Mouse (Mus musculus): ENCODE measurements around the gene Wdpcp. TPM values are rescaled to one million over a fixed set of nuclear protein-coding genes. Genes with fewer than 3 reads are reported as not detected.
"Not testable (repeated sequence)": the region's sequence is repeated elsewhere in the genome, so short reads cannot be mapped to it uniquely, and the experiment has no call there.

The Wdpcp gene
- total RNA-seq (2015): 5.3 and 7.3 TPM in 2 replicates
- total RNA-seq (2017): 14.4 and 27.1 TPM in 2 replicates

DNA sequence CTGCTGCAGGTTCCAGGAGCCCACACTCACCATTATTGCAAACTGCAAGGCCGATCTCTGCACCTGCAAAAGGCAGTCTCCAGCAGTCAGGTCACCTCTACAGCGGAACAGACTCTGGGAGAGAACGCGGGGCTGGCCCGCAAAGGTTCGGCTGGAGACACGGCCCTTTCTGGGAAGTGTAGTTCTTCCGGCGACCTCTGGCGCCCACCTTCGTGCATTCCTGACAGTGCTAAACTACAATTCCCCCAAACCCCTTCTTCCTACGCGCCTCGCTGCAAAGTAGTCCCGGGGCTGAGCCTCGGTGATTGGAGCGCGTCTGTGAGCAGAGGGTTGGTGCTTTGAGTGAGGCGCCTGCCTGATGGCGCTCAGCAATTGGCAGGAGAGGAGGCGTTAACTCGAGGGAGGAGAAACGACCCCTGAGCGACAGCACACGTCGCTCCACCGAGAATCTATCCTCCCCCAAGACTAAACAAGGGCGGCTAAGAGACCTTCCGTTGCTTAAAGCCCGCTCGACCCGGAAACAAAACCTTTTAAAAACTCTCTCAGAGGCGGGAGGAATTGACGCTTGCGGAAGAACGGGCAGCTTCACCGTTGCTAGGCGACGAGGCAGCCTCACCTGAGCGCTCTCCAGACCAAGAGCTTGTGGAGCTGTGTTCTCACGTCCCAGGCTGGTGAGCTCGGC lies at the start of gene Wdpcp, which contains the start of gene Mdh1:
Wdpcp (plus strand) TSS at position 536 of the 682 bp plus-strand sequence.
Mdh1 (minus strand) TSS at position 668 of the 682 bp plus-strand sequence.
- peak; percentile 86 for ATAC-seq (replicated peaks; ENCODE audit: poor library complexity)

DNA sequence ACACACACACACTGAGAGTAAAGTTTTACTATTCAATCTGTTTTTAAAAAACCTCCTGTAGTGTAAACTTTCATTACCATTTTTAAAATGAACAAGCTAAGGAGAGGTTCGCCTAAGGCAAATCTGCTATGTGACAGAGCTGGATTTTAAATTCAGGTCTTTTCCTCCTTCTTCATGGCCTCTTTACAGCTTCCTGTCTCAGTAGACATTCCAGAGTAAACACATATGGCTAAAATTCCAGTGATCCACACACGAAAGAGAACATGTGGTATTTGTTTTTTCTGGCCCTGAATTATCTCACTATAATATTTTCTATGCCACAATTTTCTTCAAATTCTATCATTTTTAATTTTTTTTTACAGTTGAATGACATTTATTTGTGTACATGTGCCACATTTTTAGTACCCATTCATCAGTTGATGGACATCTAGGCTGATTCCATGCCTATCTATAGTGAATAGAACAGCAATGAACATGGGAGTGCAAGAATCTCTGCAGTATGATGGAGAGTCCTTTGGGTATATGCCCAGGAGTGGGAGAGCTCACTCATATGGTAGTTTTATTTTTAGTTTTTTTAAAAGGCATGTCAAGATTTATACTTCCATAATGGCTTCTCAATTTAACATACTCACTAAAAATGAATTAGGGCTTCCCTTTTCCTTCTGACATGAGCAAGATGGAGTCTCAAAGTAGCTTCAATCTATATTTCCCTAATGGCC lies 43.2 kb upstream of the Wdpcp start:
- ATAC-seq (replicated peaks; ENCODE audit: poor library complexity): no peak

DNA sequence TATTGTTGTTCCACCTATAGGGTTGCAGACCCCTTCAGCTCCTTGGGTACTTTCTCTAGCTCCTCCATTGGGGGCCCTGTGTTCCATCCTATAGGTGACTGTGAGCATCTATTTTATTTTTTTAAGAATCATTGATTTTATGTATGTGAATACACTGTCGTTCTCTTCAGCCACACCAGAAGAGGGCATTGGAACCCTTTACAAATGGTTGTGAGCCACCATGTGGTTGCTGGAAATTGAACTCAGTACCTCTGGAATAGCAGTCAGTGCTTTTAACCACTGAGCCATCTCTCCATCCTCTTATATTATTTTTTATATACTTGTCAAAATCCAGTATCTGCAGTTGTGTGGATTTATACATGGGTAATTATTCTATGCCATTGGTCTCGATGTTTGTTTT lies 41.2 kb upstream of the Wdpcp start:
- not testable (repeated sequence) for ATAC-seq (replicated peaks; ENCODE audit: poor library complexity)

DNA sequence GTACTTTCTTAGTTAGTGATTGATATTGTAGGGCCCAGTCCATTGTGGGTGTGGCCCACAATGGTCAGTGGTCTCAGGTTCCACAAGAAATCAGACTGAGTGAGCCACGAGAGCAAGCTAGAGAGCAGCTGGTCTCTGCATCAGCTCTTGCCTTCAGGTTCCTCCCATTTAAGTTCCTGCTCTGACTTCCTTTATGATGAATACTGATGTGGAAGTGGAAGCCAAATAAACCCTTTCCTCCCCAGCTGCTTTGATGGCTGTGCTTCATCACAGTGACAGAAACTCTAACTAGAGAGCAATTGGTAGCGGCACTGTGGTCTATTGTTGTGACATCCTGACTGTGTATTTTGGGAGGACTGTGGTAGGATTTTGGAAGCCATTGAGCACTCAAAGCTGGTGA lies 32.0 kb upstream of the Wdpcp start:
- peak; percentile 71 for ATAC-seq (replicated peaks; ENCODE audit: poor library complexity)

DNA sequence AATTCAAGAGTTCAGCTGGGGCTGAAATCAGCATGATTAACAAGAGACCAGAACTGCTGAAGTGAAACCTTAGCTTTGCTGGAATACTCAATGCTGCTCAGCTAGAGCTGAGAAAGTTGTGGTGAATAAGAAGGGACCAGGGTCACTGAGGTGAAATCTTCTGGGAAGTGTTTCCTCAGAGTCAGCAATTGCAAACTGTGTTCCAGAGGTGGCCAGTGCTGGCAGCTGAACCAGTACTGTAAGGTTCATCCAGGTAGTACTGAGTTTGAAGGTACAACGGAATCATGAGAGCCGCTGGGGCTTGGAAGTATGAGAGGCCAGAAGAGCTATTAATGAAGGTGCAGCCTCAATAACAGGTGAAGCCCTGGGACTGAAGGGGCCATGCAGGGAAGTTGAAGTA lies 31.4 kb upstream of the Wdpcp start:
- no peak for ATAC-seq (replicated peaks; ENCODE audit: poor library complexity)

DNA sequence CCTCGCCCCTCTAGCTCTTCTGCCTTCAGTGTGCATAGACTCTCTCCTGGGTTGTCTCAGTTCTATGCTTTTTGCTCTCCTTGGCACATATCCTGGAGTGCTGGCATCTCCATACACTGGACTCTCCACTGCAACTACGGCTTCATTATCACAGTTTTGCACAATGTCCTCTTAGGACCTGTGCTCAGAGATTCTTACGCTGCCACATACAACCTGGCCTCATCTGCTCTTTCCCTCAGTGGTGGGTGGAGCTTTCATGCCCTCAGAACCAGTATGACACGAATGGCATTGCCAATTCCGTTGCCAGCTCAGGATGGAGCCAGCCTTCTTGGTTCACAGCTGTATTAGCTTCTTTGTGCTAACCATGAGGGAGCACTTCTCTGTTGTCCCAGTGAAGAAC lies 29.3 kb upstream of the Wdpcp start:
- ATAC-seq (replicated peaks; ENCODE audit: poor library complexity): no peak

DNA sequence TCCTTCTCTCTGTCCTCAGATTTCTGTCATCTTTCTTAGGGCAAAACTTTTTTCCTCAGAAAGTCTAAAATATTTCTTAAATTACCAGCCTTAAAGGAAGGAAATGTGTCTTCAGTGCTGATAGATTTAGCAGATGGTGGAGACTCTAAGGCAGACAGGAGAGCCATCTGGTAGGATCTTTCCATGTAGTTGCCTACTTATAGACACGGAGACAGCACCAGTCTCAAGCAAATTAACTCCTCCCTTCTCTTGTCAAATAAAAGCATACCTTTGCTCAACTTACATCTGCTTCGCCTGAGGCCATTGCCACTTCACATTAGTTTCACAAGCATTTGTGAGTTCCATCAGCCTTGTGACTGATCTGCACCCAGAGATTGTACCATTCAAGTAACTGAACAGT lies 27.0 kb upstream of the Wdpcp start:
- no peak for ATAC-seq (replicated peaks; ENCODE audit: poor library complexity)

DNA sequence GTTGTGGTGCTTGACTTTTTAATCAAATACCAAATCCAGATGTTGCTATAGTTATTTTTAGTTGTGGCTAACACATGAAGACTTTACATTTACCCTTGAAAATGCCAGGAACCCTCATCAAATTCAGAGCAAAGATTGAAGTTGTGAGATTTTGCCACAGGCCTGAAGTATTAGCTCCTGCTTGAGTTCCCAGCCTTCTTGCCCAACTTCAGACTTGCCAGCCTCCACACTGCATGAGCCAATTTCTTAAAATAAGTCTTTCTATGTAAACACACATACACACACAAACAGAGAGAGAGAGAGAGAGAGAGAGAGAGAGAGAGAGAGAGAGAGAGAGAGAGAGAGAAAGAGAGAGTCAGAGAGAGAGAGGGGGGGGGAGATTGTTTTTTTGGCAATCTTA lies 26.1 kb upstream of the Wdpcp start:
- ATAC-seq (replicated peaks; ENCODE audit: poor library complexity): no peak

DNA sequence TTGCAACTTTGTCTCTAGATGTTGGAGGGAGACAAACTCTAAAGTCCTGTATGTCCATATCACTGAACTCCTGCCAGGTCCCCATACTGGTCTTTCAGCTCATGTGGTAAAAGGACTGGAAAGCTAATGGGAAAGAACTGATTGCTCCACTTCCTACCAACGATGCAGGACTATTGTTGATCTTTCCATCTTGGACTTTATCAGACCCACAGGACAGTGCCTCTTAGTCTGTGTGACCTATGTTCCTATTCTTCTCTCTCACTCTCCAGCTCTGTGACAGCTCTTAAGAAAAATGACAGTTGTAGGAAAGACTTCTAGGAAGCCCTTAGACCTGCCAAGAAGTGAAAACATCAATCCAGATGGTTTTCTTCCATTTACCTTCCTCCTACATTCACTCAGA lies 25.4 kb upstream of the Wdpcp start:
- ATAC-seq (replicated peaks; ENCODE audit: poor library complexity): no peak

DNA sequence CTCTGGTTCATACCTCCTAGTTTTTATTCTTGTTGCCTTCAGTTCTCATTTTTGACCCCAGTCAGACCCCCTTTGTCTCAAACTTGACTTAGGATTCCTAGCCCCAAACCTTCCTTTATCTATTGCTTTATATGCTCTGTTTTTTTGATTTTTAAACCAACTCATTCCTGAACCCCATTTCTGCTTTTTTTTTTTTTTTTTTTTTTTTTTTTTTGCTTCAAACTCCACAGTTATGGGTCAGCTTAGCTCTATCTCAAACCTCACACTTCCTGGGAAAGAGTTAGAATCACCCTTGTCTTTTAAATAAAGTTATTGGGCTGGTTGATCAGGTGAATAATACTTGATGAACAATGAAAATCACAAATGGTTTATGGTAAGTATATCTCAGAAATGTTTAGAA lies 24.5 kb upstream of the Wdpcp start:
- no peak for ATAC-seq (replicated peaks; ENCODE audit: poor library complexity)

DNA sequence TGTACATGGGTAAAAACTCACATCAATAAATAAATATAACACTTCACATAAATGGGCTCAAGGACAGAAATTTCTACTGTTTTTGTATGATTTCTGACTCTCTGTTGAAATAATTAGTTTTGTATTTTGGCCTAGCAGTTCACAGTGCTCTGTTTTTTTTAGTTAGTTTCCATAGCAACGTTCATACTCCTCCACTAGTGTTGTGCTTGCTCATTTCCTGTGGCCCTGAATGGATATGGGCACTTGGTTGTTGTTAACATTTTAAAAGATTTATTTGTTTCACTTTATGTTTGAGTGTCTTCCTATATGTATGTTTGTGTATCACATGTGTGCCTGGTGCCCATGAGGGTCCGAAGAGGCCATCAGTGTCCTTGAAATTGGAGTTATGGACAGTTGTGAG lies 23.0 kb upstream of the Wdpcp start:
- ATAC-seq (replicated peaks; ENCODE audit: poor library complexity): peak; percentile 42

DNA sequence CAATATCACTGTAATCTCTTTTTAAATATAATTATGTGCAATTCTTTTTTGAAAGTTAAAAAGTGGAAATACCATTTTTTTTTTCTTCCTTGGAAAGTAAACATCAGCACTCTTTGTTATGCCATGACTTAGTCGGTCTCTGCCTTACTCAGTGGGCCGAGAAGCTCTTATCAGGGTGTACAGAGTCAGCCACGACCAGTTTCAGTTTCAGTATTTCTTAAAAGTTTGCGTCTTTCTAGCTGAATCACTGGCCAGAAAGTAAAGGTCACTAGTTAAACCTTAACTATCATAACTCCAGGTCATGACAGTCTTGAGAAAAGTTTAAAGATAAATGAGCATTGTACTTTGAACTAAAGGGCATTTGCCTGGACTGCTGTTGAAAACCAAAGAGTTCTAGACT lies 22.3 kb upstream of the Wdpcp start:
- peak; percentile 72 for ATAC-seq (replicated peaks; ENCODE audit: poor library complexity)

DNA sequence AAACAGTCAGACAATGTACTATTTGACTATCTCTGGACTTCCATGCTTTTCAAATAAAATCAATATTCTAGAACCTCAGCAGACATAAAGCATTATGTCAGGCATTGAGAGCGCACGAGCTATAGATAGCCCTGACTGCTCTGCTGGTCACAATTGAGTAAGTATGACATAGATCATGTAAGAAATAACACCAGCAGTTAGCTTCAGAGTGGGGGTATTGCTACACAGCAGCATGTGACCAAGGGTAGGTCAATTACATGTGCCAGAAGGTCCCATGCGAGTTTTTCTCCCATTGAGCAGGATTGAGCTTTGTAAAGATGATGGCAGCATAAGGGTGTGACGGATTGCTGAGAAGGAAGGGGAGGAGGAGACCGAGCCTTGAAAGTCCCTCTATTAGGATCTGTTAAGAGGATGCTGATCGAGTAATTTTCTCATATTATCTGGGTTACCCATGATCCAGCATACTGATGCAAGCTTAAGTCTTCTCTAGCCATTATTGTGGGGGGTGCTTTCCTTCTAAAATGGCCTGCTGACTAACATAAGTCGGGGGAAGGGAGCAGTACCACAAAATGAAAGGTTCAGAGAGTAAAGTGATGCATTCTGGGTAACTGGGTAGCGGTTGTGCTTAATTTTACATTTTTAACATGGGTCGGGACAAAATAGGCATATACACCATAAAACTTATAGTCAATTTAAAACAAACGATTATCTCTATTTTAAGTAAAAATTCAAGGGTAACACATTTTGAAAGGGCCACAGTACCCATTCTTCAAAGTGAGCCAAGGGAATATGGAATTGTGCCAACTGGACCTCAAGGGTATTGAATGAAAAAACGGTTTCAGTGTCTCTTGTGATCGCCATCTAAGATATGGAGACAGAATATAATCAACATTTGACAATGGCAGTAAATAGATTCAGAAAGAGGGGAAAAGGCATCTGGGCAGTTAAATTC lies 21.5 kb upstream of the Wdpcp start:
- peak; percentile 43 for ATAC-seq (replicated peaks; ENCODE audit: poor library complexity)

DNA sequence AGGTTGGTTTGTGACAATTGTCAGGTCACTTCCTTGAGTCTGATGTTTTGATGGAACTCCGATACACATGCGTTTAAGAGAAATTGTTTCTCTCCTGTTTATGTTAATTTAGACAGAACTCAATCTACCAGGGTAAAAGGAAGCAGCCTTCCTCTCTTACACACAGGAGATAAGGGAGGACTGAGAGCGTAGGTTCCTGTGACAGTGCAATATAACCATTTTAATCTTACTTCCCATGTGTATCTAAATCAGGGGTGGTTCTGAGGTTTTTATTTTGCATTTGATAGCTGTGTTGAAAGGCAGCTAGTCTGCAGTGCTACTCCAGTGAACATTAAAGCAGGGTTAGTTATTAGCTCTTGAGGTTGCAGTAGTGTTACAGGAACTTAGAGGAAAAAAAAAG lies 20.0 kb upstream of the Wdpcp start:
- ATAC-seq (replicated peaks; ENCODE audit: poor library complexity): peak; percentile 66

DNA sequence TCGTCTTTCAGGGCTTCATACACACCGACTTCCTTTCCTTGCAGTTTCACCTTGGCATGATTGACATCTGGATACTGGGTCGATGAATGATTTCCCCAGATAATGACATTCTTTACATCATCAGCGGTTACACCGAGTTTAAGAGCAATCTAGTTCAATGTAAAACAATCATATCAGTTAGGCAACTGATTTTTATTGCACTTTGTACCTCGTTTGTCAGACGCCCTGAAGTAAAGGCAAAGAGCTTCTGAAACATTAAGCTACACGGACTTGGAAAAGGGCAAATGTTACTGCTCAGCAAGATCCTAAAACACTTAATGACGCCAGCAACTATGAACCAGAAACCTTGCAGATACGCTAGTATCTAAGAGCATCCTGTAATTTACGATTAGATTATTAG lies 12.3 kb upstream of the Wdpcp start:
- no peak for ATAC-seq (replicated peaks; ENCODE audit: poor library complexity)

DNA sequence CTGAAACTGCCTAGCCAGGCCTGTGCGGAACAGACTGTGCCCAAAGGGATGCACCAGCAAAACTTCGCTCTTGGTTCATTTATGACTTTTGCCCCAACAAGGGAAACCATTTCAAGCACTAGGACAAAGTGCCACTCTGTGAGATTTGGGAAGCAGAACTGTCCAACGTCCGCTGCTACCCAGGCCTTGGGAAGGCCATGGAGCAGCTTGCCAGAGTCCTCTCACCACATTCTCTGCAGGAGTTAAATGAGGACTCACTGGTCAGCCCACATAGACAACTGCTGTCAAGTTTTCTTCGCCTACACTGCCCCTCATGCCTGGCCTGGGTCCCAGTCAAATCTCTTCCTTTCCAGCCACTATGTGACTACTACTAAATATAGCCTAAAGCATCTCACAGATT lies 10.7 kb upstream of the Wdpcp start:
- ATAC-seq (replicated peaks; ENCODE audit: poor library complexity): no peak

DNA sequence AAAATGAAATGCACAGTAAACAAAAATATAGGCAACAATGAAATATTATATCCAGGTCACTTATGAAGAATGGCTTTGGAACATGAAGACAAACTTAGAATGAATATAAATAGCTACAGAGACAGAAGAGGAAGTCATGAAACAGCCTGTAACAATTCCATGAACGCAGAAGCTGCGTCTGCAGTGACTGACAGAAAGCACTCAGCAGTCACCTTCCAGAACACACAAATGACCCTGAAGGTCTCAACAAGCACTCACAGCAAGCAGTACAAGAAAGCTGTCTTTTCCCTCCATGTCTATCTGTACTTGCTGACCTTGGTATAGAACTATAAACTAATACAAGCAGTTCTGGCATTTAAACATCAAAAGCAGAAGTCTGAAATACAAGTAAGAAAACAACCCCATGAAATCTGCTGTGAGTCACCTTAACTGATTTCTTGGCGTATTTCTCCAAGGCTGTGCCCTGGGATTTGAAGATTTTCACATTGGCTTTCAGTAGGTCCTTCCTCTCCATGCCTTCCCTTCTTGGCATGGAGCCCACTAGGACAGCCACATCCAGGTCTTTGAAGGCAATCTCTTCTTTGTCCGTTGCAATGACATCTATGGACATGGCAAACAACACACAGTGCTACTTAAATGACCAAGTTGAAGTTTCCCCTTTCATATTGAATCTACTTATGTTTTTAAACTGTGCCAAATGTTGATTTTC lies 8.3 kb upstream of the Wdpcp start:
- 0 out of 2 replicates have a peak, but pooled peaks have one; percentile 23 for ATAC-seq (replicated peaks; ENCODE audit: poor library complexity)

DNA sequence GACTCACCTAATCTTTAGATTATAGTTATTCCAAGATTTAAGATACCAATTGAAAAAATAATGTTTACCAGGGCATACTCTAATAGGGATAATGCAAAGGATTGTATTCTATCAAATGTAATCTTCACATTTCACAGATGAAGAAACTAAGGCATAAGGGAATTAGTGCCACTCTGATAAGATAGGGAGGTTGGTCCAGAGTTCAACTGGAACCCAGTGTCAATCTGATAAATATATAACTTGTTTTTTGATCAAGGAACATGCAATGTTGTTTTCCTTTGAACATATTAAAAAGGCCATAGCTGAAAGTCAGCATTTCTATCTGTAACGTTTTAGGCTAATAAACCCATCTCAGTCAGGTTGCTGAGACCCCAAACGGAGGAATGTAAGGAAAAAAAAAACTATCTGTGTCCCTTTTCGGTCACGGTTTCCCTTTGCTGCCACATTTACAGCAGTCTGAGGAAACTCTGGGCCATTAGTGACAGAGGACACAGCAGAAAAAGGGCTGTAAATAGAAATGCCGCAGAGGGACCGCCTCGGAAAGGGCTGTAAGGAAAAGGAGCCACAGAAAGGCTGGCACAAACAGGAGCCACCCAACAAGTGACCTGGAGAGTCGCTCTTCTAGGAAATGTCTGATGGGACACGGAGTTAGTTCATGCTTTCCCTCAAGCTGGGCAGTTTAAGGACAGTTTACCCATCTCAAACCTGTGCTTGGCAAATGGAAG lies 7.2 kb upstream of the Wdpcp start:
- ATAC-seq (replicated peaks; ENCODE audit: poor library complexity): no peak

DNA sequence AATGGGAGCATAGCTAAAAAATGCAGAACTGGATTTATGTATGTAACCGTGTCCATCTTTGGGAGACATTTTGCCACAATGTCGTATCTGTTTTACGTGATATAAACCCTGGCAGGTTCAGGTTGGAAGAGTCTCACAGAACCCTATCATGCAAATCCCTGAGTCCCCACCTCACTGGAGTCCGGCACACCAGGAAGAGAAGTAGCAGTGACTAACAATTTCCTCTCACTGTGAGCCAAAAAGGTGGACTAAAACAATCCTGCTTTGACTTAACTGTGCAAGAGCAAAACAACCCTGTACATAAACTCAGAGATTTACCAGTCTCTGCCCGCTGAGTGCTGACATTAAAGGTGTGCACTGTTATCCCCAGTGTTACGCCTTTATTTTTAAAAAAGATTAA lies 5.1 kb upstream of the Wdpcp start:
- ATAC-seq (replicated peaks; ENCODE audit: poor library complexity): no peak

DNA sequence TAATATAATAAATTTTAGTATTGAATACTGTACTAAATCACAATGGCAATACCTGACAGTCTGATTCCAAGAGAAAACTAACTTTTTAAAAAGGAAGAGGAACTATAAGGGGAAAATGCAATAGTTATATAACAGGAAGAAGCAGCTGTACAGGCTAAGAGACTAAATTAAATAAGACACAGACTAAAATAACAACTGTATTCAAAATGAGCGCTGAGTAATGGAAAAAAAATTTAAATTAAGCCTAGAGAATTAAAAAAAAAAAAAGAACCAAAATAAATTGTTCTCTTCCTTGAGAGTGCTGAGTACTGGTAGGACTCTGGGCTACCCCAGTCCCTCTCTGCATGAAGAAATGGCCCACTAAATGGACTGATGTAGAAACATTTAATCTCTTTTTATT lies 4.3 kb upstream of the Wdpcp start:
- ATAC-seq (replicated peaks; ENCODE audit: poor library complexity): no peak

Measured in megakaryocyte progenitor cell, adult 5-6 weeks (primary cell).